Mouse (Mus musculus): Measurements from ENCODE around the gene Cpa4.

- TF ChIP-seq CTCF (IDR thresholded peaks at IDR 0.05) (no peak), POLR2A (IDR thresholded peaks at IDR 0.05; ENCODE audit: insufficient read depth, low read depth, low read length) (no peak), EP300 (IDR thresholded peaks at IDR 0.05; ENCODE audit: insufficient read depth, low read depth, low read length) (no peak)
Measured at GRCm38 (mm10) chr6:30556080-30556479, 12.1 kb upstream of the Cpa4 start.

All from heart, adult 2 months (tissue).